Mouse (Mus musculus) heart, postnatal 0 days (tissue): ENCODE data around the gene Gpr107.

Experiments
- CTCF ChIP-seq: IDR thresholded peaks from 2 replicates; pipeline ENCODE4 v1.5.1; 2016; ENCODE audit warnings: antibody characterized with exemption, control low read depth, low read depth
- EP300 ChIP-seq: IDR thresholded peaks from 2 replicates; pipeline ENCODE4 v1.6.1; 2016; ENCODE audit warnings: antibody characterized with exemption, low read depth

DNA sequence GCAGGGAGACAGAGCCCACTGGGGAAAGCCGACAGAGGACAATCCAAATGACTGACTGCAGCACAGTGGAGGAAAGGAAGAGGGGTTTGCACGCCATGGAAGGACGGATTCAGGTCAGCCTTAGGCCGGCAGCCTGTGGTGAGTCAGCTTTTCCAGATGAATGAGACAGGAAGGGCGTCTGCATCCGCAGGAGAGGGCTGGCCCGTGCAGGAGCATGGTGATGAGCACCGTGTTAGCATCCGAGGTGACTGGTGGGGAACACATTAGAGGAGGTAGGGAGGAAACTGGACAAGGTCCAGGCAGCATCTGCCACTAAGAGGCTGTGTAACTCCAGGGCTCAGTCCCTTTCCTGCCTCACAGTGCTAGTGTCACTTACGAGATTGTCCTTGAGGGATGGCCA, 16.9 kb downstream of the Gpr107 start:
- no peak for TF ChIP-seq CTCF
- 0 out of 2 replicates have a peak, but pooled peaks have one; percentile 67 for TF ChIP-seq EP300
